Mouse (Mus musculus) thymus, adult 2 months (tissue): ENCODE results near the gene Gm8362. TPM values are rescaled to one million over a fixed set of nuclear protein-coding genes. Genes with fewer than 3 reads are reported as not detected.
"Not testable (repeated sequence)": the region's sequence is repeated elsewhere in the genome, so short reads cannot be mapped to it uniquely, and the experiment has no call there.

Experiments
- DNase-seq: peaks from one replicate; pipeline ENCODE4 v3.0.0; 2021
- H3K27ac ChIP-seq: fragments of 200-500 bp; 2 replicates; pipeline ENCODE4 v1.5.1; 2012; ENCODE audit warnings: low read length, control low read depth; ENCODE audit not compliant: control insufficient read depth, insufficient read depth
- H3K27me3 ChIP-seq: fragments of 200-500 bp; 2 replicates; pipeline ENCODE4 v1.6.1; 2012; ENCODE audit warnings: mild to moderate bottlenecking, low read length, moderate library complexity, mixed read lengths; ENCODE audit not compliant: control insufficient read depth, insufficient read depth
- H3K36me3 ChIP-seq: fragments of 200-500 bp; 2 replicates; pipeline ENCODE4 v1.6.1; 2012; ENCODE audit warnings: mild to moderate bottlenecking, low read length, moderate library complexity; ENCODE audit not compliant: control insufficient read depth, insufficient read depth
- H3K4me1 ChIP-seq: fragments of 200-500 bp; replicated peaks from 2 replicates; pipeline ENCODE4 v1.6.1; 2012; ENCODE audit warnings: low read length; ENCODE audit not compliant: control insufficient read depth, insufficient read depth
- H3K4me3 ChIP-seq: fragments of 200-500 bp; 2 replicates; pipeline ENCODE4 v1.5.1; 2012; ENCODE audit warnings: mild to moderate bottlenecking, low read length, control low read depth, moderate library complexity; ENCODE audit not compliant: control insufficient read depth, insufficient read depth
- WGBS: fragments of 180-500 bp; shearing (Covaris S2); methylation state at CpG from one replicate; pipeline ENCODE4 v1.1.7; 2018; 5-methylcytosine and 5-hydroxymethylcytosine counted together
- polyA plus RNA-seq: library from polyadenylated mRNA; depleted of rRNA; stranded (reverse); fragments of >200 nt; gene quantifications from 2 replicates; pipeline ENCODE4 v1.2.3, GENCODE M21; 2012; rRNA removed

Gene Gm8362
- not detected in 2 replicates for polyA plus RNA-seq

DNA sequence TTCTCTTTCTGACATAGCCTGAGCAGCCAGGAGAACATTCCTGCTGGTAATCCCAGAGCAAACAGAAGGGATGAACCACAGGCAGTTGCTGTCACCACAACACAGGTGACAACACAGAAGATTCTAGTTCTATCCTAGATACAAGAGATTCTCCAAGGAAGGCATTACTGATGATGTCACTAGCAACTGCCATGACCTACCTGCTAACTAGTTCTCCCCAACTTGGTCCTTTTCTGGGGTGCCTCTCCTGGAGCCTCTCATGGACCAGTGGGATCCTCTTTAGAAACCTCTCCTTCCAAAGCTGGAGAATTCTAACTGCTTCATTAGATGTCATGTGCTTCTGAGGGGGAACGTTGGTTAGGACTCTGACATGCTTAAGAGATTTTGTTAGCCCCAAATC, at the start of gene Gm8362:
Gm8362 (minus strand) TSS at position 101 of the 400 bp plus-strand sequence.
- not testable (repeated sequence) for H3K36me3 ChIP-seq, H3K4me3 ChIP-seq, H3K27me3 ChIP-seq, H3K4me1 ChIP-seq, H3K27ac ChIP-seq, DNase-seq
- 92% methylated on average over 1 of the region's 1 CpGs for WGBS

DNA sequence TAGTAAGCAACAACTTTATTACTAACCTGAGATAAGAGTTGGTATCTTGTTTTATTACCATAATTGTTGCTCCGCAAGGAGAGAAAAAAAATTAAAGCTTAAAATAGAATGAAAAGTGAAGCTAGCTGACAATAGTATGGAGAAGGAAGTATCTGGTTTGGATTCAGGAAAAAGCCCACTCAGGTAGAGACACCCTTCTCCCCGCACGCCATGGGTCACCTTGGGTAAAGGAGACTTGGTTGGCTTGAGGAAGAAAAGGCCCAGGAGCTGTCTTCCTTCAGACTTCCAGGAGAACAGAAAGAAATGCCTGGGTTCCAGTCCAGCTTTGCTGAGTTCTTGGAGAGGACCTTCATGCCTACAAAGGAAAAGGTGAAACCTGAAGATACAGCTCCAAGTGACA, 49.1 kb upstream of the Gm8362 start:
- not testable (repeated sequence) for H3K4me1 ChIP-seq, H3K27me3 ChIP-seq, H3K27ac ChIP-seq, DNase-seq, H3K36me3 ChIP-seq, H3K4me3 ChIP-seq
- WGBS: 92% methylated on average over 3 of the region's 3 CpGs

DNA sequence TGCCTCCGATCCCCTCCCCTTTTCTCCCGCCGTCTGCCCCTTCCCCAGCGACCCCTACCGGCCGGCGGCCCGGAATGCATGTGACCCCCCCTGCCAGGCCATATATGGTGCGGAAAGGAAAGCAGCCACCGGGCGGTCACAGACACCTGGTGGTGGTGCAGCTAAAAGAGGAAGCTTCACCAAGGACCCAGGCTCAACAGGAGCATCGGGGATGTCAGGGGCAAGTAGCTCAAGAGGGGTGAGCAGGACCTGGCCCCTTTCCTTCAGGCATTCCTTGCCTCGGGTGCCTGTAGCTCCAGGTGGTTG, 17.0 kb downstream of the Gm8362 start:
- WGBS: 0% methylated on average over 4 of the region's 13 CpGs
- not testable (repeated sequence) for H3K36me3 ChIP-seq, H3K4me1 ChIP-seq, H3K27ac ChIP-seq, H3K27me3 ChIP-seq
- H3K4me3 ChIP-seq: peak overlapping the region; percentile 25
- peak; percentile 17 for DNase-seq

DNA sequence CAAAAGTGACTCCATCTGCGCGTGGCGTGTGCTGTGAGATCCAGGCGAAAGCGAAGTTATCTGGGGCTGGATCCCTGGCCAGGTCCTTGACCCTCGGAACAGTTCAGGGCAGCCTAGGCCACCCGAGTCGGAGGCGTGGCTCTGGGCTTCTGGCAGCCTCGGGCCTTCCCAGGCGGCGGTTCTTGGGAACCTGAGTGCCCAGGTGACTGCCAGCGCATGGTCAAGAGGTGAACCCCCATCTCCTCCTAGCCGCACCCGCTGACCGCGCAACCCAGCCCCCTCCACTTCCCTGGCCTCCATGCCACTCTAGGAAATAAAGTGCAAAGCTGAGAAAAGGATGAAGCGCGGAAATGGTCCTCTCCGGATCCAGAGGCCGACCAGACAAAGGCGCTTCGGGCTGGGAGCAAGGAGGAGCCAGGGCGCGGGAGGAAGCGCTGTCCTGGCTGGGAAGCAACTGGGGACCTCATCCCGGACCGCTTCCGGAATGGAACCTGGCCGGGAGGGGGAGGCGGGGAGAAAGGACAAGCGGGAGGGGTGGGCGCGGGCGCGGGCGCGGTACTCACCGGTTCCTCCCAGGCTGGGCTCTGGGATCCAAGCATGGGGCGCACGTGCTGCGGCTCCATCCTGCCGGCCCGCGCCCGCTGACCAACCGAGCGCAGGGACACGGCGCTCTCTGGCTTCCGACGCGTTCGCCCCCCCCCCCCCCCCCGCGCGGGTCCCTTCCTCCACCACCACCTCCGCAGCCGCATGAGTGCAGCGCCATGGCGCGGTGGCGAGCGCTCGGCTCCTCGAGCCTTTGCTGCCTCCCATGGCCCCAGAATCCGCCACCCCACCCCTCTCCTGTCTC, 17.6 kb downstream of the Gm8362 start:
- under 1% methylated on average over 50 of the region's 67 CpGs for WGBS
- not testable (repeated sequence) for H3K4me1 ChIP-seq, H3K27ac ChIP-seq, H3K36me3 ChIP-seq, H3K27me3 ChIP-seq
- peak overlapping the region; percentile 50 for H3K4me3 ChIP-seq
- DNase-seq: peak; percentile 8

DNA sequence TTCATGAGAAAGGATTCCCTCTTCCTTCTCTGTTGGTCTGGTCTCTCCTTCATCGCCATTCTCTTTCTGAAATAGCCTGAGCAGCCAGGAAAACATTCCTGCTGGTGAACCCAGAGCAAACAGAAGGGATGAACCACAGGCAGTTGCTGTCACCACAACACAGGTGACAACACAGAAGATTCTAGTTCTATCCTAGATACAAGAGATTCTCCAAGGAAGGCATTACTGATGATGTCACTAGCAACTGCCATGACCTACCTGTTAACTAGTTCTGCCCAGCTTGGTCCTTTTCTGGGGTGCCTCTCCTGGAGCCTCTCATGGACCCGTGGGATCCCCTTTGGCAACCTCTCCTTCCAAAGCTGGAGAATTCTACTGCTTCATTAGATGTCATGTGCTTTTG, 32.0 kb downstream of the Gm8362 start, which contains the start of gene Gm3636:
Gm3636 (minus strand) TSS at position 101 of the 400 bp plus-strand sequence.
- not testable (repeated sequence) for H3K27me3 ChIP-seq, H3K36me3 ChIP-seq, H3K4me1 ChIP-seq, H3K27ac ChIP-seq, DNase-seq, H3K4me3 ChIP-seq
- no CpG with 5 or more reads among the region's 2 CpGs for WGBS

DNA sequence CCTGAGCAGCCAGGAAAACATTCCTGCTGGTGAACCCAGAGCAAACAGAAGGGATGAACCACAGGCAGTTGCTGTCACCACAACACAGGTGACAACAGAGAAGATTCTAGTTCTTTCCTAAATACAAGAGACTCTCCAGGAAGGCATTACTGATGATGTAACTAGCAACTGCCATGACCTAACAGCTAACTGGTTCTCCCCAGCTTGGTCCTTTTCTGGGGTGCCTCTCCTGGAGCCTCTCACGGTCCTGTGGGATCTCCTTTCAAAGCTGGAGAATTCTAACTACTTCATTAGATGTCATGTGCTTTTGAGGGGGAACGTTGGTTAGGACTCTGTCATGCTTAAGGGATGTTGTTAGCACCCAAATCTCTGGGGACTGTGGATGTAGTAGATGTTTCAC, 54.1 kb downstream of the Gm8362 start, which contains the start of gene Gm8050:
Gm8050 (minus strand) TSS at position 101 of the 400 bp plus-strand sequence.
- not testable (repeated sequence) for H3K27me3 ChIP-seq, H3K4me3 ChIP-seq, H3K27ac ChIP-seq, H3K36me3 ChIP-seq, DNase-seq, H3K4me1 ChIP-seq
- WGBS: 67% methylated on average over 1 of the region's 2 CpGs

Other genes starting within 250 kb of the Gm8362 start
- not detected in 2 replicates for gene Gm8356, start 237.1 kb downstream of the Gm8362 start, polyA plus RNA-seq
- gene Gm3629, start 183.8 kb downstream of the Gm8362 start, polyA plus RNA-seq: 0.11 TPM in 1 of 2 replicates, not detected in the other
- gene Gm3460, start 152.0 kb downstream of the Gm8362 start, polyA plus RNA-seq: not detected in 2 replicates
- gene Gm10251, start 90.2 kb downstream of the Gm8362 start, polyA plus RNA-seq: not detected in 2 replicates
- not detected in 2 replicates for gene Gm8050, start 54.2 kb downstream of the Gm8362 start, polyA plus RNA-seq
- 0.62 and 0.89 TPM in 2 replicates for gene Gm3636, start 32.1 kb downstream of the Gm8362 start, polyA plus RNA-seq
- not detected in 2 replicates for gene Gm3642, start 65.9 kb upstream of the Gm8362 start, polyA plus RNA-seq
- not detected in 2 replicates for gene Gm3667, start 115.6 kb upstream of the Gm8362 start, polyA plus RNA-seq
- not detected in 2 replicates for gene Gm6356, start 199.4 kb upstream of the Gm8362 start, polyA plus RNA-seq